Mouse (Mus musculus): ENCODE results near the gene Stat3. TPM values are rescaled to one million over a fixed set of nuclear protein-coding genes. Genes with fewer than 3 reads are reported as not detected.
A peak's percentile ranks its signal among the peaks of the same experiment; 100 is the strongest.

The Stat3 gene
- polyA plus RNA-seq, 1 experiment from 2014 or later: 53.4 TPM

GRCm38 (mm10) chr11:100886188-100886740, 53.1 kb downstream of the Stat3 start:
- Histone ChIP-seq H3K27ac (no peak overlapping the region), H3K4me1 (no peaks in the 10 kb centered on the region), H3K4me2 (no peak overlapping the region), H3K27me3 (no peaks in the 10 kb centered on the region), H3K9ac (no peak overlapping the region), H3K9me3 (no peaks in the 10 kb centered on the region), H3K4me3 (no peak overlapping the region), H3K36me3 (0 out of 2 replicates have a peak, but pooled peaks cover 14% of the 10 kb centered on the region)
- no peak for ATAC-seq (ENCODE audit: borderline replicate concordance, extremely low read depth, low FRiP score, low TSS enrichment)
- 35% methylated on average over 8 of the region's 8 CpGs for WGBS

- no peak overlapping the region for H3K4me3 ChIP-seq
- ATAC-seq (ENCODE audit: borderline replicate concordance, extremely low read depth, low FRiP score, low TSS enrichment): no peak
- H3K4me1 ChIP-seq: no peaks in the 10 kb centered on the region
- H3K9ac ChIP-seq: no peak overlapping the region
- H3K4me2 ChIP-seq: no peak overlapping the region
- H3K27ac ChIP-seq: no peak overlapping the region
- no peaks in the 10 kb centered on the region for H3K9me3 ChIP-seq
- no peaks in the 10 kb centered on the region for H3K27me3 ChIP-seq
- 0 out of 2 replicates have a peak, but pooled peaks cover 14% of the 10 kb centered on the region for H3K36me3 ChIP-seq
Measured at GRCm38 (mm10) chr11:100885472-100885871, 53.9 kb downstream of the Stat3 start.

- no peak for ATAC-seq (ENCODE audit: borderline replicate concordance, extremely low read depth, low FRiP score, low TSS enrichment)
- no peak overlapping the region for H3K4me2 ChIP-seq
- whole genome bisulfite sequencing: 90% methylated on average over 10 of the region's 10 CpGs
- H3K4me1 ChIP-seq: no peaks in the 10 kb centered on the region
- H3K27me3 ChIP-seq: no peaks in the 10 kb centered on the region
- H3K27ac ChIP-seq: no peak overlapping the region
- H3K9ac ChIP-seq: no peak overlapping the region
- H3K9me3 ChIP-seq: no peaks in the 10 kb centered on the region
- no peak overlapping the region for H3K4me3 ChIP-seq
- H3K36me3 ChIP-seq: 0 out of 2 replicates have a peak, but pooled peaks cover 14% of the 10 kb centered on the region
Measured at GRCm38 (mm10) chr11:100883640-100884039, 55.7 kb downstream of the Stat3 start.

GRCm38 (mm10) chr11:100879321-100880078, 59.8 kb downstream of the Stat3 start:
- 71% methylated on average over 15 of the region's 15 CpGs for WGBS

GRCm38 (mm10) chr11:100875761-100876160, 63.6 kb downstream of the Stat3 start:
- ATAC-seq (ENCODE audit: borderline replicate concordance, extremely low read depth, low FRiP score, low TSS enrichment): no peak
- Histone ChIP-seq H3K9ac (no peak overlapping the region), H3K27me3 (no peaks in the 10 kb centered on the region), H3K9me3 (no peaks in the 10 kb centered on the region), H3K4me1 (no peaks in the 10 kb centered on the region), H3K4me2 (no peak overlapping the region), H3K4me3 (no peak overlapping the region), H3K27ac (no peak overlapping the region), H3K36me3 (no peaks in the 10 kb centered on the region)
- 72% methylated on average over 3 of the region's 3 CpGs for WGBS

More at GRCm38 (mm10) chr11:100879321-100880078, 59.8 kb downstream of the Stat3 start:
- Histone ChIP-seq H3K4me1 (no peaks in the 10 kb centered on the region), H3K9me3 (no peaks in the 10 kb centered on the region), H3K27me3 (no peaks in the 10 kb centered on the region), H3K4me3 (no peak overlapping the region), H3K4me2 (no peak overlapping the region), H3K9ac (no peak overlapping the region), H3K27ac (no peak overlapping the region), H3K36me3 (no peaks in the 10 kb centered on the region)
- no peak for ATAC-seq (ENCODE audit: borderline replicate concordance, extremely low read depth, low FRiP score, low TSS enrichment)

GRCm38 (mm10) chr11:100870968-100871350, 68.4 kb downstream of the Stat3 start:
- no peaks in the 10 kb centered on the region for H3K27me3 ChIP-seq
- H3K27ac ChIP-seq: no peak overlapping the region
- no peak overlapping the region for H3K9ac ChIP-seq
- 63% methylated on average over 8 of the region's 8 CpGs for WGBS
- no peaks in the 10 kb centered on the region for H3K9me3 ChIP-seq
- no peak overlapping the region for H3K4me2 ChIP-seq
- H3K4me1 ChIP-seq: no peaks in the 10 kb centered on the region
- no peaks in the 10 kb centered on the region for H3K36me3 ChIP-seq
- no peak for ATAC-seq (ENCODE audit: borderline replicate concordance, extremely low read depth, low FRiP score, low TSS enrichment)
- no peak overlapping the region for H3K4me3 ChIP-seq

GRCm38 (mm10) chr11:100870256-100870967, 68.9 kb downstream of the Stat3 start:
- WGBS: 64% methylated on average over 10 of the region's 10 CpGs
- Histone ChIP-seq H3K4me2 (no peak overlapping the region), H3K4me3 (no peak overlapping the region), H3K4me1 (no peaks in the 10 kb centered on the region), H3K36me3 (no peaks in the 10 kb centered on the region), H3K9ac (no peak overlapping the region), H3K27me3 (no peaks in the 10 kb centered on the region), H3K27ac (no peak overlapping the region), H3K9me3 (no peaks in the 10 kb centered on the region)
- no peak for ATAC-seq (ENCODE audit: borderline replicate concordance, extremely low read depth, low FRiP score, low TSS enrichment)

- no peak overlapping the region for H3K27ac ChIP-seq
- ATAC-seq (ENCODE audit: borderline replicate concordance, extremely low read depth, low FRiP score, low TSS enrichment): no peak
- H3K4me1 ChIP-seq: peaks cover 7% of the 10 kb centered on the region
- no peak overlapping the region for H3K4me2 ChIP-seq
- H3K9me3 ChIP-seq: no peaks in the 10 kb centered on the region
- no peaks in the 10 kb centered on the region for H3K36me3 ChIP-seq
- no peak overlapping the region for H3K9ac ChIP-seq
- no peak overlapping the region for H3K4me3 ChIP-seq
- H3K27me3 ChIP-seq: peaks cover 8% of the 10 kb centered on the region; the same call in 1 of the 2 replicates
- WGBS: 56% methylated on average over 7 of the region's 7 CpGs
Measured at GRCm38 (mm10) chr11:100865618-100866017, 73.7 kb downstream of the Stat3 start.

GRCm38 (mm10) chr11:100863141-100863540, 76.2 kb downstream of the Stat3 start:
- H3K36me3 ChIP-seq: no peaks in the 10 kb centered on the region
- H3K4me1 ChIP-seq: peaks cover 18% of the 10 kb centered on the region
- no peaks in the 10 kb centered on the region for H3K9me3 ChIP-seq
- WGBS: 83% methylated on average over 10 of the region's 10 CpGs
- no peak overlapping the region for H3K27ac ChIP-seq
- no peak overlapping the region for H3K4me3 ChIP-seq
- H3K9ac ChIP-seq: no peak overlapping the region
- H3K4me2 ChIP-seq: no peak overlapping the region
- H3K27me3 ChIP-seq: peaks cover 8% of the 10 kb centered on the region
- ATAC-seq (ENCODE audit: borderline replicate concordance, extremely low read depth, low FRiP score, low TSS enrichment): no peak

GRCm38 (mm10) chr11:100861836-100862235, 77.5 kb downstream of the Stat3 start:
- Histone ChIP-seq H3K27ac (no peak overlapping the region), H3K9me3 (no peaks in the 10 kb centered on the region), H3K36me3 (no peaks in the 10 kb centered on the region), H3K4me2 (0 out of 2 replicates have a peak overlapping the region, but pooled peaks have one; percentile 69), H3K4me3 (no peak overlapping the region), H3K4me1 (peaks cover 18% of the 10 kb centered on the region), H3K27me3 (peaks cover 8% of the 10 kb centered on the region), H3K9ac (no peak overlapping the region)
- WGBS: 39% methylated on average over 3 of the region's 3 CpGs
- ATAC-seq (ENCODE audit: borderline replicate concordance, extremely low read depth, low FRiP score, low TSS enrichment): no peak

GRCm38 (mm10) chr11:100861335-100861734, 78.0 kb downstream of the Stat3 start:
- Histone ChIP-seq H3K27me3 (peaks cover 11% of the 10 kb centered on the region), H3K27ac (no peak overlapping the region), H3K4me3 (no peak overlapping the region), H3K4me2 (peak overlapping the region; percentile 69), H3K9me3 (no peaks in the 10 kb centered on the region), H3K4me1 (peaks cover 18% of the 10 kb centered on the region), H3K36me3 (no peaks in the 10 kb centered on the region), H3K9ac (peak overlapping the region; percentile 44; the same call in 1 of the 2 replicates)
- WGBS: 83% methylated on average over 7 of the region's 7 CpGs
- ATAC-seq (ENCODE audit: borderline replicate concordance, extremely low read depth, low FRiP score, low TSS enrichment): no peak
